Mouse (Mus musculus) kidney, adult 2 months (tissue): Measurements from ENCODE around the gene Efcab3. TPM values are rescaled to one million over a fixed set of nuclear protein-coding genes. Genes with fewer than 3 reads are reported as not detected.

ENCODE experiments used
- DNase-seq: peaks from one replicate; pipeline ENCODE4 v3.0.0; 2021
- H3K27ac ChIP-seq: fragments of 200-500 bp; 2 replicates; pipeline ENCODE4 v1.5.1; 2012; ENCODE audit warnings: low read depth, low read length, control low read depth, inconsistent platforms; ENCODE audit not compliant: insufficient read depth
- H3K27me3 ChIP-seq: fragments of 200-500 bp; replicated peaks from 2 replicates; pipeline ENCODE4 v1.6.1; 2012; ENCODE audit warnings: mild to moderate bottlenecking, moderate library complexity, low read length, inconsistent platforms; ENCODE audit not compliant: control insufficient read depth, insufficient read depth
- H3K36me3 ChIP-seq: fragments of 200-500 bp; 2 replicates; pipeline ENCODE4 v1.6.1; 2012; ENCODE audit warnings: mild to moderate bottlenecking, moderate library complexity, low read length, inconsistent platforms; ENCODE audit not compliant: control insufficient read depth, insufficient read depth
- H3K4me1 ChIP-seq: fragments of 200-500 bp; 2 replicates; pipeline ENCODE4 v1.6.1; 2011; ENCODE audit warnings: low read length; ENCODE audit not compliant: control insufficient read depth, insufficient read depth
- H3K4me3 ChIP-seq: fragments of 200-500 bp; 2 replicates; pipeline ENCODE4 v1.5.1; 2011; ENCODE audit warnings: mild to moderate bottlenecking, low read depth, low read length, control low read depth; ENCODE audit not compliant: insufficient read depth
- CTCF ChIP-seq: fragments of 200-500 bp; conservative IDR thresholded peaks from 2 replicates; pipeline ENCODE4 v1.5.1; 2011; ENCODE audit warnings: low read depth, mild to moderate bottlenecking, control low read depth, low read length, moderate library complexity, mixed read lengths; ENCODE audit not compliant: insufficient read depth, insufficient read length
- POLR2A ChIP-seq: fragments of 200-500 bp; IDR thresholded peaks from one replicate; pipeline ENCODE4 v1.6.1; 2011; ENCODE audit warnings: low read depth, low read length, control low read depth
- WGBS: fragments of 180-500 bp; shearing (Covaris S2); methylation state at CpG from one replicate; pipeline ENCODE4 v1.1.7; 2018; 5-methylcytosine and 5-hydroxymethylcytosine counted together
- polyA plus RNA-seq: library from polyadenylated mRNA; depleted of rRNA; stranded (reverse); fragments of >200 nt; gene quantifications from 2 replicates; pipeline ENCODE4 v1.2.3, GENCODE M21; 2012

Gene Efcab3
- polyA plus RNA-seq, 1 experiment = not detected

DNA sequence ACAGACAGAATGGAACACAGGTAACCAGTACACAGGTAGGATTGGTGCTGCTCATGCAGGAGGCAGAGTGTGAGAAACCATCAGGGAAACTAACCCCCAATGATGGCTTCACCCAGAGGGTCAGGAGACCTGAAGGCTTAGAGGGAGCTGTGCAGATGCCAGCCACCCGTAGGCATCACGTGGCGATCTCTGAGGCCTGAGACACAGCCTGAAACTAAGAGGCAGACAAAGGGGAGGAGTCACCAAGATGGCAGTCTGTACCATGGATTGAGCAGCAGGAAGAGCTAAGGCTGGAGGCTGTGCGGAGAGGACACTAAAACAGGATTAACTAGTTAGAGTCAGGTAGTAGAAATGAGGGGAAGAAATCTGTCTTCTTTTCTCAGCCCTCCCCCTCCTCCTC is 87.3 kb downstream of the Efcab3 start:
- Histone ChIP-seq H3K27me3 (no peaks in the 10 kb centered on the region), H3K36me3 (no peaks in the 10 kb centered on the region), H3K4me1 (peaks cover 10% of the 10 kb centered on the region; the same call in 1 of the 2 replicates), H3K27ac (no peak overlapping the region), H3K4me3 (no peak overlapping the region)
- no peak for DNase-seq
- 76% methylated on average over 4 of the region's 4 CpGs for WGBS
- no peak for TF ChIP-seq CTCF

DNA sequence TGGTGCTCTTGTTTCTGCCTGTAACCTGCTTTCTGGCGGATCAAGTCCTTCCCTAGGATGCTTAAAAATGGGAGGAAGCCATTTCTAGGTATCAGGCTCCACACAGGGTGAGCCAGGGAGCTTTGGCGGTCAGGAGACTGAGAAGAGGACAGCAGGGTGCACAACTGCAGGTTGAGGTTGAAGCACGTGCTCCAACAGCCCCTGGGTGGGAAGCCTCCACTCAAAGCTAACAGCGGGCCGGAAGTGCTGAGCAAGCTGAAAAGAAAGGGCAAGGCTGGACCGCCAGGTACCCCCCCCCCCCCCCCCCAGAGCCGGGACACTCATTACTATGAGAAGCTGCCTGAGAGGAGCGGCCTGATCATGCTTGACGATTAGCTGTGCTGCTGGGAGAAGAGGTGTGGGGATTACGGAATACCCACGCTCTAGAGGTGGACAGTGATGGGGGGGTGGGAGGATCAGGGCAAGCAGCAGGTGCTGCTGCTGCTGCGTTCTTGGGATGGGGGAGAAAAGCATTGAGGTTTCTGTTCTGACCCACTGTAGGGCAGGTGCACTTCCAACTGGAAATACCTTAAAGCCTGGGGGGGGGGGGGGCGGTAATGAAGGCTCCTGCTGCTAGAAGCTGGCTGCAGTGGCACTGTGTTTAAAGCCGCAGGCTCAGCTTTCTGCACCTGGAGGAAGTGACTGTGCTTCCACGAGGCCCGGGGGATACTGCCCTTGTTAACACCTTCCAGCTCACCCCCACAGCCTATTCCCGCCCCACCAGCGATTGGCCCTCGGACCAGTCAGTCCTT is 88.0 kb downstream of the Efcab3 start:
- H3K27ac ChIP-seq = no peak overlapping the region
- no peak for DNase-seq
- TF ChIP-seq POLR2A (no peak), CTCF (no peak)
- H3K4me1 ChIP-seq = peaks cover 10% of the 10 kb centered on the region; the same call in 1 of the 2 replicates
- H3K27me3 ChIP-seq = no peaks in the 10 kb centered on the region
- 19% methylated on average over 19 of the region's 19 CpGs for WGBS
- H3K36me3 ChIP-seq = no peaks in the 10 kb centered on the region
- no peak overlapping the region for H3K4me3 ChIP-seq

DNA sequence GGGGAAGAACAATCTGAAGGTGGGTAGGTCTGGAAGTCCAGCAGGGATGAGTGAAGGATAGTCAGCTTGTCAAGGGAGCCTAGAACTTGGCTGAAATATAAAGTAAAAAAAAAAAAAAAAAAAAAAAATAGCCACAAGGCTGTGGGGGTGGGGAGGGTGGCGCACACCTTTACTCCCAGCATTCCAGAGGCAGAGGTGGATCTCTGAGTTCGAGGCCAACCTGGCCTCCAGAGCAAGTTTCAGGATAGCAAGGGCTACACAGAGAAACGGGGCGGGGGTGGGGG is 88.6 kb downstream of the Efcab3 start:
- TF ChIP-seq CTCF (no peak), POLR2A (no peak)
- DNase-seq = no peak
- Histone ChIP-seq H3K27ac (no peak overlapping the region), H3K27me3 (no peaks in the 10 kb centered on the region), H3K4me1 (peaks cover 13% of the 10 kb centered on the region), H3K36me3 (no peaks in the 10 kb centered on the region), H3K4me3 (no peak overlapping the region)
- 61% methylated on average over 4 of the region's 4 CpGs for WGBS

DNA sequence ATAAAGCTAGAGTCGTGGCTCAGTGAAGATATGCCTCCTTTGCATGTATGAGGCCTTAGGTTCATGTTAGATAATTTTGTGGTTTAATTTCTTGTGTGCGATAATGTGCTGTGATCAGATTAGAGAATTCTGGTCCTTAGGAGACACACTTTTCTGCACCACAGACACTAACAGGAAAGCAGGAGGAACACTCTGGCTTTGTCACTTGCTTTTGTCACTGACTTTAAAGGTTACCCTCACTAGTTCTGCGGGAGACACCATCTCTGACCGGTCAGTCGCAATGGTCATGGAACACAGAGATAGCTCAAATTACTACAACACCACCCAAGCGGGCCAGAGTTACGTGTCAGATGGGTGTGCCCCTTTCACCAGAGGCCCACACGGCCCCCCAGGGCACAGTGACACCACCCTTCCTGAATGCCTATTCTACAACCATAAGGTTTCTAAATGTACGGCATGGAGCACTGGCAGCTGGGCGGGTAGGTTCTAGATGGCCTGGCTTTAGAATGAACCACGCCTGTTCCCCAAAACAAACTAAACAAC is 89.0 kb downstream of the Efcab3 start:
- no peaks in the 10 kb centered on the region for H3K27me3 ChIP-seq
- H3K4me3 ChIP-seq = no peak overlapping the region
- WGBS = 78% methylated on average over 11 of the region's 11 CpGs
- no peak overlapping the region for H3K27ac ChIP-seq
- H3K36me3 ChIP-seq = no peaks in the 10 kb centered on the region
- TF ChIP-seq POLR2A (no peak), CTCF (no peak)
- peaks cover 16% of the 10 kb centered on the region for H3K4me1 ChIP-seq
- DNase-seq = no peak

DNA sequence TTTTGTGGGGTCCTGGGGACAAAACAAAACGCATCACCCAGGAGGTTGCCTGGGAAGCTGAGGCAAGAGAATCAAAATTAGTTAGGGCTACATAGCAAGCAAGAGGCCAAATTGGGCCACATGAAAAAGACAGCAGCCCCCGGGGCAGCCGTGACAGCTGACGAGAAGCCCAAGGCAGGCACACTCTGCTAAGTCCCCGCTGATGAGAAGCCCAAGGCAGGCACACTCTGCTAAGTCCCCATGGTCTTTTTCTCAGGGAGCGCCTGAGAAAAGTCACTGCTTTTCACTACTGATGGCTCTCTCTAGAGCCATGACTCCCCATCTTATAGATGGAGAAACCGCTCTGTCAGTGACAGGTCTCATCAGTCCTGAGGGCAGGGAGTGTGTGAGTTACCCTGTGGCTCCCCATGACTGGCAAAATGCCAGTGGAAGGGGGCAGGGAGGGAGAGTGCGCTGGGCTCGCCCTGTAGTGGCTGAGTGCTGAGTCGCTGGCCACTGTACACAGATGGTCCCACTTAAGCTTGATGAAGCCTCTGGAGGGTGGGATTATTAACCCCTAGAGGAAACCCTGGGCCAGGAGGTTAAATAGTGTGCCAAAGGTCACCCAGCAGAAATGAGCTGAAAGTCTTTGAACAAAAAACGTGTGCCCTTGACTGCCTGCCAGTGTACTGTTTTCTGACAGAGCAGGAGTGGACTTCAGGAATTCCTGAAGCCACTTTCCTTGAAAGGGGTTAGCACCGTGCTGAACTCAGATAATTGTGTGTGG is 89.9 kb downstream of the Efcab3 start:
- no peaks in the 10 kb centered on the region for H3K27me3 ChIP-seq
- DNase-seq = peak; percentile 76
- no peak overlapping the region for H3K27ac ChIP-seq
- TF ChIP-seq POLR2A (no peak), CTCF (no peak)
- WGBS = 30% methylated on average over 12 of the region's 12 CpGs
- H3K36me3 ChIP-seq = no peaks in the 10 kb centered on the region
- no peak overlapping the region for H3K4me3 ChIP-seq
- peaks cover 16% of the 10 kb centered on the region for H3K4me1 ChIP-seq

DNA sequence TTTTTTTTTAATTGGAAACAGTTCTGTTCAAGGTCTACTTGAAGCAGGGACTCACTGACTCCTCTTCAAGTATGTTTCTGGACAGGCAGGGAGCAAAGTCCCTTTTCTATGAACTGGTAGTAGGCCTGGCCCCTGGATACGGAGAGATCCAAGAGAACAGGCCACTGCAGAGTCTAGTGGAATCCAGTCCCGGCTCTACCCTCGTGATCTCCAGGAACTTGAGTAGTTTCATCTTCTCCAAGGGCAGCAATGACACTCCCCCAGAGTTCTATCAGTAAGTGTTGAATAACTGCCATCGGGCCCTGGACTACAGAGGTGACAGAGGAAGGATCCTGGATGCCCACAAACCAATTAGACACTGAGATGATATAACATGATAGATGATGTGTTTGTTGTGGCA is 92.5 kb downstream of the Efcab3 start:
- Histone ChIP-seq H3K4me3 (no peak overlapping the region), H3K36me3 (no peaks in the 10 kb centered on the region), H3K27ac (peak overlapping the region; percentile 67; the same call in 1 of the 2 replicates), H3K4me1 (peaks cover 16% of the 10 kb centered on the region), H3K27me3 (no peaks in the 10 kb centered on the region)
- TF ChIP-seq CTCF (no peak), POLR2A (no peak)
- DNase-seq = peak; percentile 84
- WGBS = 42% methylated on average over 4 of the region's 4 CpGs

DNA sequence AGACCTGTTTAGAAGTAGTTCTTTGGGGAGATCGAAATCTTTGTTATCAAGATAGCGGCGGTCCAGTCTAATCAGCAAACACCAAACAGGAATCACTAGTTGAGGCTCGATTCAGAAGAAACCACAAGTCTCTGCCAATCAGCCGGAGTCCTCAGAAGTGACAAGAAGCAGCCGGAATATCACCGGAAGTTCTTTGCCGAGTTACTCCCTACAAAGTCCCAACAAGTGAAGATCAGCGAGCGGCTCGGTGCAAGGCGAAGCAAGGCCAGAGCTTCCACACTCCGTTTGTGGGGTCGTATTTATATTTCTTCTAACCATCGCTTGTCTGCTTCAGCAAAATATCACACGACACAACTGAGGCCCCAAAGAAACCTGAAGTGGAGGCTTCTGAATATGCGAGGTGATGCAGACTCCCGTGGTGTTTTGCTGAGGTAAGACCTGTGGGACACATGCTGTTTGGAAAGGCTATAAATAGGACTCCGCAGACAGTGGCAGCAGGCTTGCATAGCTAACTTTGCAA is 93.4 kb downstream of the Efcab3 start:
- peaks cover 16% of the 10 kb centered on the region for H3K4me1 ChIP-seq
- WGBS = 80% methylated on average over 19 of the region's 19 CpGs
- H3K27ac ChIP-seq = peak overlapping the region; percentile 48; the same call in 1 of the 2 replicates
- H3K27me3 ChIP-seq = no peaks in the 10 kb centered on the region
- TF ChIP-seq POLR2A (no peak), CTCF (no peak)
- peak; percentile 17 for DNase-seq
- H3K36me3 ChIP-seq = no peaks in the 10 kb centered on the region
- no peak overlapping the region for H3K4me3 ChIP-seq
